Mouse (Mus musculus) olfactory bulb, adult 2 months (tissue): Measurements from ENCODE around the gene St13.

ENCODE experiments used
- CTCF ChIP-seq: fragments of 200-500 bp; IDR thresholded peaks from 2 replicates; pipeline ENCODE4 v1.5.1; 2012; ENCODE audit warnings: low read depth, mild to moderate bottlenecking, low read length, moderate library complexity; ENCODE audit not compliant: insufficient read depth
- POLR2A ChIP-seq: fragments of 200-500 bp; IDR thresholded peaks from 2 replicates; pipeline ENCODE4 v1.6.1; 2012; ENCODE audit warnings: mild to moderate bottlenecking, low read depth, low read length, moderate library complexity; ENCODE audit not compliant: insufficient read depth

DNA sequence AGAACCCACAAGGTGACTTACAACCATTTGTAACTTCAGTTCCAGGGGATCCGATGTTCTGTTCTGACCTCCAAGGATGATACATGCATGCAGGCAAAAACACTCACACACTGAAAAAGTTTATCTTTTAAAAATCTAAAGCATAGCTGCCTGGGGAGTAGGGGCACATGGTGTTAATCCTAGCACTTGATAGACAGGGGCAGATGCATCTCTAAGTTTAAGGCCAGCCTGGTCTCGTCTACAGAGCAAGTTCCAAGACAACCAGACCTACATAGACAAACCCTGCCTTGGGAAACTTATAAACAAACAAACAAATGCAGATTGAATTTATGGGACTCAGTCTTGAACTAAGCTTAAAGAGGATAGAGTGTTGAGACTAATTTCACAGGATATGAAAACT is 21.0 kb downstream of the St13 start:
- TF ChIP-seq CTCF (no peak), POLR2A (no peak)
